Mouse (Mus musculus) midbrain, embryonic 13.5 days (tissue): ENCODE measurements around the gene Ociad1. TPM values are rescaled to one million over a fixed set of nuclear protein-coding genes. Genes with fewer than 3 reads are reported as not detected.

Experiments
- ATAC-seq: fragments of 200-750 bp; cut with Nextera tagmentation; 2 replicates; pipeline ENCODE4 v1.8.0; 2017; ENCODE audit warnings: mild to moderate bottlenecking, moderate TSS enrichment, moderate library complexity
- H3K27ac ChIP-seq: fragments of 300-500 bp; sonication (generic); 2 replicates; pipeline ENCODE4 v1.5.1; 2015; ENCODE audit warnings: inconsistent platforms, mild to moderate bottlenecking, moderate library complexity
- H3K27me3 ChIP-seq: fragments of 300-500 bp; sonication (generic); 2 replicates; pipeline ENCODE4 v1.6.1; 2015; ENCODE audit warnings: mild to moderate bottlenecking, inconsistent platforms
- H3K36me3 ChIP-seq: fragments of 300-500 bp; sonication (generic); 2 replicates; pipeline ENCODE4 v1.6.1; 2015; ENCODE audit warnings: mild to moderate bottlenecking, inconsistent platforms
- H3K4me1 ChIP-seq: fragments of 300-500 bp; sonication (generic); replicated peaks from 2 replicates; pipeline ENCODE4 v1.6.1; 2015; ENCODE audit warnings: inconsistent platforms
- H3K4me2 ChIP-seq: fragments of 300-500 bp; sonication (generic); replicated peaks from 2 replicates; pipeline ENCODE4 v1.6.1; 2015; ENCODE audit warnings: moderate library complexity, mild to moderate bottlenecking, inconsistent platforms
- H3K4me3 ChIP-seq: fragments of 300-500 bp; sonication (generic); replicated peaks from 2 replicates; pipeline ENCODE4 v1.5.1; 2015; ENCODE audit warnings: mild to moderate bottlenecking, inconsistent platforms
- H3K9ac ChIP-seq: fragments of 300-500 bp; sonication (generic); replicated peaks from 2 replicates; pipeline ENCODE4 v1.6.1; 2015; ENCODE audit warnings: mild to moderate bottlenecking, inconsistent platforms
- H3K9me3 ChIP-seq: fragments of 300-500 bp; sonication (generic); 2 replicates; pipeline ENCODE4 v1.6.1; 2016; ENCODE audit warnings: mild to moderate bottlenecking, inconsistent platforms
- WGBS: fragments of 180-500 bp; shearing (Covaris S2); methylation state at CpG from one replicate; pipeline ENCODE4 v1.1.7; 2015; 5-methylcytosine and 5-hydroxymethylcytosine counted together
- polyA plus RNA-seq: library from polyadenylated mRNA; unstranded; fragments of >200 nt; fragmentation: Nextera tagmentation; extraction: Ambion mirVana; gene quantifications from 2 replicates; pipeline ENCODE4 v1.2.1, GENCODE M21; 2015

Ociad1 gene
- polyA plus RNA-seq, 1 experiment from 2014 or later = 251 TPM

DNA sequence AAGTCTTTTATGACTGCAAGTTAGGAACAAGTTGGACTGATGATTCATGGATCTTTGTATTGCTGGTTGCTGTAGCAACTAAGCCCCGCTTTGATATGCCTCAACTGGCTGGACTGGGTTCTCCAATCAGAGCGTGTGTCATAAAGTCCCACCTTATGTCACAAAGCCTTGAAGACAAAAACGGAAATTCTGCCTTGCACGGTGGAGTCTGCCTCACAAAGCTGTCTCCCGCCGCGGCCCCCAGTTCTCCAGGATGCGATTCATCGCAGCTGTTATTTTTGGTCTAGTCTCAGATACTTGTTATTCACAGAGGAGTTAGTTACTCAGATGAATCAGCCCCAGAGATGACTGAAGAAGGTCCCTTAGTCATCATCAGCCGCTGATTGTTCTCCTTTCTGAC, 51.7 kb downstream of the Ociad1 start:
- Histone ChIP-seq H3K27ac (no peak overlapping the region), H3K9ac (no peak overlapping the region), H3K9me3 (no peaks in the 10 kb centered on the region), H3K4me3 (no peak overlapping the region), H3K4me1 (peaks cover 16% of the 10 kb centered on the region), H3K4me2 (no peak overlapping the region), H3K27me3 (no peaks in the 10 kb centered on the region), H3K36me3 (no peaks in the 10 kb centered on the region)
- ATAC-seq = peak; percentile 71
- WGBS = 29% methylated on average over 10 of the region's 10 CpGs

- H3K36me3 ChIP-seq = no peaks in the 10 kb centered on the region
- no peak overlapping the region for H3K9ac ChIP-seq
- H3K4me2 ChIP-seq = no peak overlapping the region
- ATAC-seq = no peak
- H3K9me3 ChIP-seq = no peaks in the 10 kb centered on the region
- WGBS = 84% methylated on average over 4 of the region's 4 CpGs
- no peak overlapping the region for H3K4me3 ChIP-seq
- H3K27ac ChIP-seq = no peak overlapping the region
- H3K27me3 ChIP-seq = no peaks in the 10 kb centered on the region
- H3K4me1 ChIP-seq = peaks cover 16% of the 10 kb centered on the region
Observed at GRCm38 (mm10) chr5:73345254-73345653, 52.7 kb downstream of the Ociad1 start.

GRCm38 (mm10) chr5:73349514-73349913, 56.9 kb downstream of the Ociad1 start:
- H3K36me3 ChIP-seq = no peaks in the 10 kb centered on the region
- 40% methylated on average over 5 of the region's 5 CpGs for WGBS
- H3K9ac ChIP-seq = no peak overlapping the region
- no peak overlapping the region for H3K4me3 ChIP-seq
- no peaks in the 10 kb centered on the region for H3K9me3 ChIP-seq
- no peak for ATAC-seq
- no peak overlapping the region for H3K27ac ChIP-seq
- H3K27me3 ChIP-seq = no peaks in the 10 kb centered on the region
- no peak overlapping the region for H3K4me2 ChIP-seq
- H3K4me1 ChIP-seq = peaks cover 16% of the 10 kb centered on the region

DNA sequence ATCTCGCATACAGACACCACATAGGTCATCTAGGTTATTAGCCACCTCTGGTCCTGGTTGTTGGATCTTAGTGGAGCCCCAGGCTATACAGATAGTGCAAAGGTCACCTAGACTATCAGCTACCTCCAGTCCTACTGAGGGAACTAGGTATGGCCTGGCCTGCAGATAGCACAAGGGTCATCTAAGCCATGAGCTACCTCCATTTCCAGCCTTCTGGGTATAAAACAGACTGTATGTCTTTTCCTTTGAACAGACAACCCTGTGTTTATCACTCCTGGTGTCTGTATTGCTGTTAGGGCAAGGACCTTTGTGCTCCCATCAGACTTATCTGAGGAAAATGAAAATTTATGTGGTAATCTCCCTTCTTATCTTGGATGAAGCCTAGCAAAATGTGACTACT, 59.2 kb downstream of the Ociad1 start:
- Histone ChIP-seq H3K27me3 (no peaks in the 10 kb centered on the region), H3K36me3 (no peaks in the 10 kb centered on the region), H3K4me1 (peaks cover 15% of the 10 kb centered on the region), H3K4me3 (no peak overlapping the region), H3K9me3 (no peaks in the 10 kb centered on the region), H3K9ac (no peak overlapping the region), H3K4me2 (no peak overlapping the region), H3K27ac (no peak overlapping the region)
- WGBS = 94% methylated on average over 1 of the region's 1 CpGs
- ATAC-seq = no peak

- H3K4me3 ChIP-seq = no peak overlapping the region
- H3K27ac ChIP-seq = no peak overlapping the region
- H3K36me3 ChIP-seq = no peaks in the 10 kb centered on the region
- peaks cover 15% of the 10 kb centered on the region for H3K4me1 ChIP-seq
- WGBS = 56% methylated on average over 7 of the region's 7 CpGs
- H3K9ac ChIP-seq = no peak overlapping the region
- ATAC-seq = no peak
- no peak overlapping the region for H3K4me2 ChIP-seq
- no peaks in the 10 kb centered on the region for H3K27me3 ChIP-seq
- H3K9me3 ChIP-seq = no peaks in the 10 kb centered on the region
Observed at GRCm38 (mm10) chr5:73353519-73353918, 60.9 kb downstream of the Ociad1 start.

GRCm38 (mm10) chr5:73353978-73354377, 61.4 kb downstream of the Ociad1 start:
- H3K4me1 ChIP-seq = peaks cover 15% of the 10 kb centered on the region

DNA sequence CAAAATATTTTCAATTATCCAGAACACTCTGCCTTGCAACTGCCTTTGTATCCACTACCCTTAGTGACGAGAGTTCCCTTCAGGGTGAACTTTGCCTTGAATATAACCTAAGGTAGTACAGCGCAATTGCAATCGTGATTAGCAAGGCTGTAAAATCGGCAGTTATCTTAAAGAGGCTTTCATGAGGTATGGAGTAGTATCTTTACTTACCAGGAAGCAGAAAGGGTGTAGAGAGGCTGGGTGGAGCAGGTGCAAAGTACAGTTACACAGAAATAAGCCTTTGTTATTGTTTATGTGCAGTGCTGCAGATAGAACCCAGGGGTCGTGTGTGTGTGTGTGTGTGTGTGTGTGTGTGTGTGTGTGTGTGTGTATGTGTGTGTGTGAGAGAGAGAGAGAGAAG, 62.8 kb downstream of the Ociad1 start:
- WGBS = 82% methylated on average over 5 of the region's 5 CpGs

More at GRCm38 (mm10) chr5:73353978-73354377, 61.4 kb downstream of the Ociad1 start:
- no peak overlapping the region for H3K27ac ChIP-seq
- no peaks in the 10 kb centered on the region for H3K27me3 ChIP-seq
- 59% methylated on average over 3 of the region's 3 CpGs for WGBS
- no peak overlapping the region for H3K4me2 ChIP-seq
- no peak overlapping the region for H3K9ac ChIP-seq
- H3K4me3 ChIP-seq = no peak overlapping the region
- ATAC-seq = no peak
- no peaks in the 10 kb centered on the region for H3K36me3 ChIP-seq
- H3K9me3 ChIP-seq = no peaks in the 10 kb centered on the region

DNA sequence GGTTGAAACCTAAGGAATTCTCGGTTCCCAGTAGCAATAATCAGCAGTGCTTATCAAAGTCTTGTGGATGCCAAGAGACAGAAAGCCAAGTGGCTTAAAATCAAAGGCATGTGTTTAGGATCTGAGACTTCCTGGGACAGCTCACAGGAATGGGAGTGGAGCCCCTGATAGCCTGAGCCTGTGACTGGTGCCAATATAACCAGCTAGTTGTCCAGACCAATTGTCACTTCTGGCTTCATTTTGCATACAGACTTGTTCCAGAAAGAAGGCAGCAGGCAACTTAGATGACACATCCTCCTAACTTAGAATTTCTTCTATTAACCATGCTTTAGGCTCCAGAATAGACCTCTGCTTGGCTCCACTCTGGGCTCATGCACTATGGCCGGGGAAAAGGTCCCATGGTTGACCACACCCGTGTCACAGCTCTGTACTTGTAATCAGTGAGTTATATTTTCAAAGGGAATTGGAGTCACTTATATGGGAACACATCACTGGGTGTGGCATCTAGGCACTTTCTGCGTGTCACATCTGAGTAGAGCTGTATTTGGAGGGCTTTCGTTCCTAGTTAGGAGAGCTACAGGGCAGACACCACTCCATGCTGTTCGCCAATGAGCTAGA, 66.7 kb downstream of the Ociad1 start:
- Histone ChIP-seq H3K4me1 (peaks cover 12% of the 10 kb centered on the region), H3K36me3 (no peaks in the 10 kb centered on the region), H3K4me3 (no peak overlapping the region), H3K27me3 (no peaks in the 10 kb centered on the region), H3K27ac (no peak overlapping the region), H3K4me2 (peak overlapping the region; percentile 32; the same call in 1 of the 2 replicates), H3K9me3 (no peaks in the 10 kb centered on the region), H3K9ac (no peak overlapping the region)
- WGBS = 84% methylated on average over 6 of the region's 6 CpGs
- no peak for ATAC-seq

More for the DNA sequence above, 62.8 kb downstream of the Ociad1 start:
- Histone ChIP-seq H3K4me1 (peaks cover 21% of the 10 kb centered on the region), H3K4me2 (no peak overlapping the region), H3K4me3 (no peak overlapping the region), H3K9me3 (no peaks in the 10 kb centered on the region), H3K27me3 (no peaks in the 10 kb centered on the region), H3K9ac (no peak overlapping the region), H3K36me3 (no peaks in the 10 kb centered on the region), H3K27ac (no peak overlapping the region)
- no peak for ATAC-seq

GRCm38 (mm10) chr5:73359752-73360141, 67.2 kb downstream of the Ociad1 start:
- Histone ChIP-seq H3K9me3 (no peaks in the 10 kb centered on the region), H3K9ac (no peak overlapping the region), H3K27ac (no peak overlapping the region), H3K27me3 (no peaks in the 10 kb centered on the region), H3K4me2 (peak overlapping the region; percentile 32), H3K36me3 (no peaks in the 10 kb centered on the region), H3K4me1 (peaks cover 6% of the 10 kb centered on the region), H3K4me3 (no peak overlapping the region)
- peak; percentile 27; the same call in 1 of the 2 replicates for ATAC-seq
- 39% methylated on average over 12 of the region's 12 CpGs for WGBS

GRCm38 (mm10) chr5:73360240-73360639, 67.7 kb downstream of the Ociad1 start:
- peaks cover 6% of the 10 kb centered on the region for H3K4me1 ChIP-seq
- H3K9me3 ChIP-seq = no peaks in the 10 kb centered on the region
- 30% methylated on average over 12 of the region's 12 CpGs for WGBS
- no peak overlapping the region for H3K4me3 ChIP-seq
- H3K27me3 ChIP-seq = no peaks in the 10 kb centered on the region
- no peak overlapping the region for H3K9ac ChIP-seq
- ATAC-seq = no peak
- H3K36me3 ChIP-seq = no peaks in the 10 kb centered on the region
- no peak overlapping the region for H3K27ac ChIP-seq
- H3K4me2 ChIP-seq = peak overlapping the region; percentile 32

DNA sequence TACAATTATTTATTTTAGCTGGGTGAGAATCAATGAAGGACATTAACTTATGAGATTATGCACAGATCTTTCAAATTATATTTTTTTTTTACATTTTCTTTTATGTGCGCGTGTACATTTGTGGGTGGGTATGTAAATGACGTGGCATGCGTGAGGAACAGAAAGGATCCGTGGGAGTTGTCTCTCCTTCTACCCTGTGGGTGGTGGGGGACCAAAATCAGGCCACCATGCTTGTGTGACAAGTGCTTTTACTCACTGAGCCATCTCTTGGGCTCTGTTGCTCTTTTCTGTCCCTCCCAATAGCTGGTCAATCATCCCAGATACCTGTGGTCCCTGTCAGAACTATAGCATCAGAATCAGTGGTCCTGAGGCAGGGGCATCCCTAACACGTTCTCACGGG, 69.8 kb downstream of the Ociad1 start:
- Histone ChIP-seq H3K9ac (no peak overlapping the region), H3K4me1 (peaks cover 6% of the 10 kb centered on the region), H3K36me3 (no peaks in the 10 kb centered on the region), H3K4me3 (no peak overlapping the region), H3K9me3 (no peaks in the 10 kb centered on the region), H3K4me2 (no peak overlapping the region), H3K27ac (no peak overlapping the region), H3K27me3 (no peaks in the 10 kb centered on the region)
- ATAC-seq = no peak
- WGBS = 88% methylated on average over 7 of the region's 7 CpGs

- WGBS = 89% methylated on average over 5 of the region's 5 CpGs
- ATAC-seq = no peak
- Histone ChIP-seq H3K9ac (no peak overlapping the region), H3K4me1 (peaks cover 6% of the 10 kb centered on the region), H3K9me3 (no peaks in the 10 kb centered on the region), H3K4me2 (no peak overlapping the region), H3K4me3 (no peak overlapping the region), H3K27me3 (no peaks in the 10 kb centered on the region), H3K36me3 (no peaks in the 10 kb centered on the region), H3K27ac (no peak overlapping the region)
Observed at GRCm38 (mm10) chr5:73362791-73363190, 70.2 kb downstream of the Ociad1 start.
